Mouse (Mus musculus): ENCODE data around the gene Nsmce1.

- no peak for TF ChIP-seq CTCF (IDR thresholded peaks at IDR 0.05; ENCODE audit: low read depth)
- 0 out of 2 replicates have a peak, but pooled peaks have one; percentile 14 for TF ChIP-seq EP300 (IDR thresholded peaks at IDR 0.05; ENCODE audit: low read depth)
These were observed 68.3 kb downstream of the Nsmce1 start for GRCm38 (mm10) chr7:125423056-125423455.

Measured in liver, embryonic 14.5 days (tissue).